Mouse (Mus musculus) limb, embryonic 15.5 days (tissue): ENCODE measurements around the gene Cxcl3. TPM values are rescaled to one million over a fixed set of nuclear protein-coding genes. Genes with fewer than 3 reads are reported as not detected.
"Not testable (repeated sequence)": the region's sequence is repeated elsewhere in the genome, so short reads cannot be mapped to it uniquely, and the experiment has no call there.

Experiments
- ATAC-seq: fragments of 200-750 bp; cut with Nextera tagmentation; 2 replicates; pipeline ENCODE4 v1.8.0; 2017; ENCODE audit warnings: low read depth, moderate TSS enrichment; ENCODE audit not compliant: insufficient number of reproducible peaks, low FRiP score, low TSS enrichment
- H3K27ac ChIP-seq: fragments of 300-500 bp; sonication (generic); 2 replicates; pipeline ENCODE4 v1.5.1; 2015; ENCODE audit warnings: moderate library complexity, mild to moderate bottlenecking, inconsistent platforms
- H3K27me3 ChIP-seq: fragments of 300-500 bp; sonication (generic); 2 replicates; pipeline ENCODE4 v1.6.1; 2015; ENCODE audit warnings: inconsistent platforms
- H3K36me3 ChIP-seq: fragments of 300-500 bp; sonication (generic); 2 replicates; pipeline ENCODE4 v1.6.1; 2015; ENCODE audit warnings: inconsistent platforms
- H3K4me1 ChIP-seq: fragments of 300-500 bp; sonication (generic); 2 replicates; pipeline ENCODE4 v1.6.1; 2015; ENCODE audit warnings: inconsistent platforms
- H3K4me2 ChIP-seq: fragments of 300-500 bp; sonication (generic); 2 replicates; pipeline ENCODE4 v1.6.1; 2015; ENCODE audit warnings: mild to moderate bottlenecking, inconsistent platforms
- H3K4me3 ChIP-seq: fragments of 300-500 bp; sonication (generic); 2 replicates; pipeline ENCODE4 v1.5.1; 2015; ENCODE audit warnings: mild to moderate bottlenecking, inconsistent platforms
- H3K9ac ChIP-seq: fragments of 300-500 bp; sonication (generic); 2 replicates; pipeline ENCODE4 v1.6.1; 2015; ENCODE audit warnings: inconsistent platforms
- H3K9me3 ChIP-seq: fragments of 300-500 bp; sonication (generic); 2 replicates; pipeline ENCODE4 v1.6.1; 2016; ENCODE audit warnings: inconsistent platforms
- WGBS: fragments of 180-500 bp; shearing (Covaris S2); methylation state at CpG from one replicate; pipeline ENCODE4 v1.1.7; 2015; 5-methylcytosine and 5-hydroxymethylcytosine counted together
- polyA plus RNA-seq: library from polyadenylated mRNA; unstranded; fragments of >200 nt; fragmentation: Nextera tagmentation; extraction: Ambion mirVana; gene quantifications from 2 replicates; pipeline ENCODE4 v1.2.1, GENCODE M21; 2015

Cxcl3 gene
- polyA plus RNA-seq, 1 experiment from 2014 or later = 0.38 TPM

- Histone ChIP-seq H3K4me1 (no peaks in the 10 kb centered on the region), H3K27me3 (0 out of 2 replicates have a peak, but pooled peaks cover 7% of the 10 kb centered on the region), H3K4me2 (no peak within 1 kb of the TSS), H3K27ac (no peak within 1 kb of the TSS), H3K4me3 (no peak within 1 kb of the TSS), H3K9ac (no peak within 1 kb of the TSS), H3K9me3 (no peaks in the 10 kb centered on the region), H3K36me3 (no peaks in the 10 kb centered on the region)
- WGBS = 47% methylated on average over 3 of the region's 3 CpGs
- no peak for ATAC-seq
Measured at GRCm38 (mm10) chr5:90768218-90768617, 17.7 kb upstream of the Cxcl3 start, which contains the start of gene Ppbp. Ppbp (plus strand) TSS chr5:90768518.

- no peak for ATAC-seq
- Histone ChIP-seq H3K4me2 (no peak overlapping the region), H3K27me3 (0 out of 2 replicates have a peak, but pooled peaks cover 7% of the 10 kb centered on the region), H3K4me1 (no peaks in the 10 kb centered on the region), H3K36me3 (no peaks in the 10 kb centered on the region), H3K9ac (no peak overlapping the region), H3K27ac (no peak overlapping the region), H3K9me3 (no peaks in the 10 kb centered on the region), H3K4me3 (no peak overlapping the region)
- 56% methylated on average over 3 of the region's 3 CpGs for WGBS
Measured at GRCm38 (mm10) chr5:90771369-90771768, 14.5 kb upstream of the Cxcl3 start.

GRCm38 (mm10) chr5:90771880-90772653, 13.8 kb upstream of the Cxcl3 start, which contains the start of gene Pf4:
Pf4 (plus strand) TSS chr5:90772435.
- H3K9me3 ChIP-seq = no peaks in the 10 kb centered on the region
- H3K4me2 ChIP-seq = no peak within 1 kb of the TSS
- H3K27ac ChIP-seq = no peak within 1 kb of the TSS
- no peaks in the 10 kb centered on the region for H3K36me3 ChIP-seq
- H3K4me1 ChIP-seq = no peaks in the 10 kb centered on the region
- no peak within 1 kb of the TSS for H3K4me3 ChIP-seq
- WGBS = 77% methylated on average over 16 of the region's 16 CpGs
- no peak for ATAC-seq
- H3K27me3 ChIP-seq = 0 out of 2 replicates have a peak, but pooled peaks cover 7% of the 10 kb centered on the region
- no peak within 1 kb of the TSS for H3K9ac ChIP-seq

GRCm38 (mm10) chr5:90775562-90775961, 10.3 kb upstream of the Cxcl3 start:
- no peaks in the 10 kb centered on the region for H3K36me3 ChIP-seq
- H3K4me2 ChIP-seq = no peak overlapping the region
- no peaks in the 10 kb centered on the region for H3K27me3 ChIP-seq
- H3K27ac ChIP-seq = no peak overlapping the region
- H3K9me3 ChIP-seq = no peaks in the 10 kb centered on the region
- H3K4me1 ChIP-seq = no peaks in the 10 kb centered on the region
- H3K9ac ChIP-seq = no peak overlapping the region
- ATAC-seq = no peak
- WGBS = 86% methylated on average over 5 of the region's 5 CpGs
- no peak overlapping the region for H3K4me3 ChIP-seq

GRCm38 (mm10) chr5:90777621-90778020, 8.3 kb upstream of the Cxcl3 start:
- no peak overlapping the region for H3K4me2 ChIP-seq
- no peak overlapping the region for H3K9ac ChIP-seq
- no peaks in the 10 kb centered on the region for H3K9me3 ChIP-seq
- H3K36me3 ChIP-seq = no peaks in the 10 kb centered on the region
- no peak for ATAC-seq
- H3K27me3 ChIP-seq = no peaks in the 10 kb centered on the region
- H3K27ac ChIP-seq = no peak overlapping the region
- H3K4me1 ChIP-seq = no peaks in the 10 kb centered on the region
- H3K4me3 ChIP-seq = no peak overlapping the region
- WGBS = 71% methylated on average over 10 of the region's 10 CpGs

GRCm38 (mm10) chr5:90778856-90779255, 7.0 kb upstream of the Cxcl3 start:
- no peak for ATAC-seq
- H3K4me2 ChIP-seq = no peak overlapping the region
- WGBS = 77% methylated on average over 6 of the region's 6 CpGs
- no peak overlapping the region for H3K27ac ChIP-seq
- H3K36me3 ChIP-seq = no peaks in the 10 kb centered on the region
- no peaks in the 10 kb centered on the region for H3K9me3 ChIP-seq
- no peak overlapping the region for H3K9ac ChIP-seq
- H3K4me3 ChIP-seq = no peak overlapping the region
- H3K4me1 ChIP-seq = no peaks in the 10 kb centered on the region
- no peaks in the 10 kb centered on the region for H3K27me3 ChIP-seq

GRCm38 (mm10) chr5:90783697-90784096, 2.2 kb upstream of the Cxcl3 start:
- Histone ChIP-seq H3K36me3 (no peaks in the 10 kb centered on the region), H3K9me3 (no peaks in the 10 kb centered on the region), H3K4me2 (no peak overlapping the region), H3K27ac (no peak overlapping the region), H3K27me3 (peaks cover 7% of the 10 kb centered on the region; the same call in 1 of the 2 replicates), H3K4me3 (no peak overlapping the region), H3K4me1 (peaks cover 8% of the 10 kb centered on the region), H3K9ac (no peak overlapping the region)
- no peak for ATAC-seq
- WGBS = 78% methylated on average over 3 of the region's 3 CpGs

GRCm38 (mm10) chr5:90788114-90788513, 2.2 kb downstream of the Cxcl3 start:
- Histone ChIP-seq H3K9me3 (no peaks in the 10 kb centered on the region), H3K4me2 (no peak overlapping the region), H3K4me3 (no peak overlapping the region), H3K4me1 (peaks cover 17% of the 10 kb centered on the region), H3K27me3 (peaks cover 7% of the 10 kb centered on the region; the same call in 1 of the 2 replicates), H3K9ac (no peak overlapping the region), H3K36me3 (no peaks in the 10 kb centered on the region), H3K27ac (no peak overlapping the region)
- no peak for ATAC-seq
- WGBS = 77% methylated on average over 4 of the region's 4 CpGs

GRCm38 (mm10) chr5:90789306-90790073, 3.6 kb downstream of the Cxcl3 start:
- Histone ChIP-seq H3K4me3 (no peak overlapping the region), H3K9me3 (no peaks in the 10 kb centered on the region), H3K9ac (no peak overlapping the region), H3K27ac (no peak overlapping the region), H3K36me3 (no peaks in the 10 kb centered on the region), H3K4me2 (no peak overlapping the region), H3K4me1 (peaks cover 17% of the 10 kb centered on the region), H3K27me3 (peaks cover 7% of the 10 kb centered on the region; the same call in 1 of the 2 replicates)
- no peak for ATAC-seq
- 50% methylated on average over 11 of the region's 11 CpGs for WGBS

- peaks cover 7% of the 10 kb centered on the region; the same call in 1 of the 2 replicates for H3K27me3 ChIP-seq
- no peak overlapping the region for H3K4me2 ChIP-seq
- H3K27ac ChIP-seq = no peak overlapping the region
- H3K4me1 ChIP-seq = peaks cover 17% of the 10 kb centered on the region
- H3K9ac ChIP-seq = no peak overlapping the region
- H3K4me3 ChIP-seq = no peak overlapping the region
- no peaks in the 10 kb centered on the region for H3K36me3 ChIP-seq
- ATAC-seq = no peak
- WGBS = 12% methylated on average over 8 of the region's 8 CpGs
- H3K9me3 ChIP-seq = no peaks in the 10 kb centered on the region
Measured at GRCm38 (mm10) chr5:90790074-90790502, 4.2 kb downstream of the Cxcl3 start.

GRCm38 (mm10) chr5:90794195-90794625, 8.3 kb downstream of the Cxcl3 start, which contains the start of gene Cxcl15:
Cxcl15 (plus strand) TSS chr5:90794534.
- Histone ChIP-seq H3K9me3 (no peaks in the 10 kb centered on the region), H3K27me3 (no peaks in the 10 kb centered on the region), H3K27ac (no peak within 1 kb of the TSS), H3K4me1 (peaks cover 9% of the 10 kb centered on the region; the same call in 1 of the 2 replicates), H3K4me3 (no peak within 1 kb of the TSS), H3K36me3 (no peaks in the 10 kb centered on the region), H3K4me2 (no peak within 1 kb of the TSS), H3K9ac (no peak within 1 kb of the TSS)
- 46% methylated on average over 5 of the region's 5 CpGs for WGBS
- no peak for ATAC-seq

GRCm38 (mm10) chr5:90795392-90795791, 9.5 kb downstream of the Cxcl3 start:
- not testable (repeated sequence) for H3K36me3 ChIP-seq, H3K9me3 ChIP-seq, H3K27ac ChIP-seq, H3K4me1 ChIP-seq, ATAC-seq, H3K4me3 ChIP-seq, H3K4me2 ChIP-seq, H3K9ac ChIP-seq, H3K27me3 ChIP-seq
- WGBS = 87% methylated on average over 2 of the region's 2 CpGs
